Mouse (Mus musculus) right cerebral cortex, postnatal 25 days (tissue): ENCODE data around the gene Hspe1.
A peak's percentile ranks its signal among the peaks of the same experiment; 100 is the strongest.
"Not testable (repeated sequence)": the region's sequence is repeated elsewhere in the genome, so short reads cannot be mapped to it uniquely, and the experiment has no call there.

Source experiments
- DNase-seq: peaks from one replicate; pipeline ENCODE4 v3.0.0; 2022

Gene Hspe1

DNA sequence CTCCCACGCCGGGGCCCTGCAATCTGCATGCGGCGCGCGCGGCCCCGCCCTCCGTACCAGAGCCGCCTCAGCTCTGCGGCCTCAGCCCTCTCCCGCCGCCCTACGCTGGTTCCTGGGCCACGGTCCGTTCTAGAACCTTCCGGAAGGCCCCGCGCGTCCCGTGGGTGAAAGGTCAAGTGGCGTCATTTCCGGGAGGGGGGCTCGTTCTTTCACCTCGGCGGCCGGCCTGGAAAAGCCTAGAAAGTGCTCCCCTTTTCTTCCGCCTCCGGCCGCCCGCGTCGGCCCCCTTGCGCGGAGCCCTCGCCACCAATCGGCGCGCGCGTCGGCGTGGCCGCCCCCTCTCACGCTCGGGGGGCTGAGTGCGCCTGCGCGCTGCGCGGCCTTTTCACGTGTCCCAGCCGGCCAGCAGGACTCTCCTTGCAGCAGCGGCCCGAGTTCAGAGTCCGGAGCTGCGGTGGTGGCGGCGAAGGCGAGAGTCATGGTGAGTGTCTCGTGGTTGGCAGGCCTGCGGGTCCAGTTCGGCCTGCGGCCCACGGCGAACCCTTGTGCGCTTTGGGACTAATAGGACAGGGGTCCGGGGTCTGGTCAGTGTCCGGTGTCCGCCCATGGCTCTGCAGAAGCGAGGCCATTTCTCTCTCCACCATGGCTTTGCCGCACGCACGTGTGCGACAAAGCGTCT lies at the start of gene Hspe1, which contains the start of gene Hspd1:
TSS of gene Hspe1 (plus strand) at position 201 of the 679 bp plus-strand sequence.
TSS of gene Hspd1 (minus strand) at position 312 of the 679 bp plus-strand sequence.
- DNase-seq, result peak; percentile 98

DNA sequence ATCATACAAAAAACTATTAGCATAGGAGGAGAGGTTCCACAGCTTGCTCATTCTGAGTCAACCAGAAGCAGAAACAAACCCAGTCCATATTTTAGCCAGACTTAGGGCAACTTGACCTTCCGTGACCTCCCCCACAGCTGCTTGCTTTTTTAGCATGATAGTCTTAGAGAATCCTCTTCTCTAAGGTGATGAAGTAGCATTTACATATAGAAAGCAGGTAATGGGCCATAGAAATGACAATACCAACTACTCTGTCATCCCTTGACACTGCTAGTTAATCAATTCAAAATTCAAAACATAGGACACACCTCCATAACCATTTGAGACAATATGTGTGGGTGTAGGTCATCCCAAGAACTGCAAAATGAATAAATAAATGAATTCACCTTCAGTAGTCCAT lies 48.0 kb upstream of the Hspe1 start:
- DNase-seq, result no peak

DNA sequence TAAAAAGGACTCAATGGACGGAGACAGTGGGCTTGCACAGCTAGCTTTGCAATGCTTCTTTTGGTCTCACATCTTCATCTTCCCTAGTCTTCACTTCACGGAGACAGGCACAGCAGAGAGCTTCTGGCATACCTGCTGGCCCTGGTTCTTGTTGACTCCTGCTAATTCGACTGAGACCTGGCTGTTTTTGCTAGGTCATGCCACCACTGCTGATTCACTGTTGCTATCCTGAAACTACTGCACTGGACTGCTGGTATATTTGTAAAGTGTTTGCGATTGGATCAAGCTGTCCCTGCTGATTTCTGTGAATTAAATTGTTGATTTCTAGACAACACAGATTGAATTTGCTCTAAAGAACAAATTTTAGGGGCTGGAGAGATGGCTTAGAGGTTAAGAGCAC lies 46.2 kb upstream of the Hspe1 start:
- DNase-seq, result no peak

DNA sequence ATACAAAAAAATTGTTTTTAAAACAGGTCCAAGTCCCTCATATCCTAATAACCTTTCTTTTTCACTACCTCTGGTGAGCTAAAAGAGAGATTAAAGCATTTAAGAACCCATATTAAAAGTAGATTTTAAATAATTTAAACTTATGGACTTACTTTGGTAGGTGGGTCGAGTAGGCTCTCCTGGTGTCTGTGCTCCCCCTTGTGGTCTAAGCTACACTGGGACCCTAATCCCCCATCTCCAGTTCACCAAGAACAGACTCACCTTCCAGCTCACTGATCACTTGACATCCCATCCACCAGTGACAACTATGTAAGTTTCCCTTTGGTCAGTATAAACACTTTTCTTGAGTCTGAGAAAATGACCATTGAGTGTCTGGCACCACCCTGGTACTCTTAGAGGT lies 45.7 kb upstream of the Hspe1 start:
- no peak for DNase-seq

DNA sequence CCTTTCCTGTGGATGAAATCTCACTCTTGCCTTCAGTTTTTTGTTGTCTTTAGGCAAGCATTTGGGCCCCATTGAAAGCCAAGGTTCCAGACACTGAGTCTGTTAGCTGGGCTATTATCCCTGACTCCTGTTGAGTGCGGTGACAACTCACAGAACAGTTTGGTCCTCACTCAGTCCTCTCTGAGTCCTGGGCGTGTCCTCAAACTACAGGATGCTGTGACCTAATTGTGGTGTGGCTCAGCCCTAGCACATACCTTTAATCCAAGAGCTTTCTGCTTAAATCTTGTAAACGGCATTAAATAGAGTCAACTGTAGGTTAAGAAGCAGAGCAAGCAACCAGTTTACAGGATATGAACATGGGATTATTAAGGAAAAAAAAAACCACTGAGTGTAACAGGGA lies 44.8 kb upstream of the Hspe1 start:
- no peak for DNase-seq

DNA sequence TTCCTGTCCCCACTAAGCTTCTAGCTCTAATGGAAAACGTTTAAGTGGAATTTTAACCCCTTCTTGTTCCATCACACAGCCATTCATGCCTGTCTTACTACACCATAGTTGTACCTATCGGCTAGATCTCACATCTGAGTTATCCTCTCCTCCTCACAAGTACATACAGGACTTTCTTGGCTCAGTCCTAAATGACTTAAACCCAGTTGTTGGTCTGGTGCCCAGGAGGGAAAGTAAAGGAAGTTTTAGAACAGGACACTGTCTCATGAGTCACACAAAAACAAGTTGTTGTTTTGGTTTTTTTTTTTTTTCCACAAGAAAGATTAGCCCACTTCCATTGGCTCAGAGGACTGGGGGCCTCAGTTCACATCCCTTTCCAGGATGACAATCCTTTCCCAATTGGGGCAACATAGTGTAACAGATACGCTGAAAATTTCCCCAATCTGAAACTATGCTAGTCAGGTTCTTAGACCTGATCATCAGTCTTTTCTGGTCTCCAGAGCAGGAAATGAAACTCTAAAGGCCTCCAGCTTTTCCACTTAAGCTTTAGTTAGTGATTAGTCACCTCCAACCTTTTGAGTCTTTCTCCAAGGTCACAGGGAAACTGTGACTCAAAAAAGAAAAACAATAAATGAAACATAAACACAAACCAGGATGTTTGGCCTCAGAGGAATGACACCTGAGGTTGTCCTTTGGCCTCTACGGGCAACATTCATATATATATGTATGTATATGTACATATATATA lies 38.9 kb upstream of the Hspe1 start:
- DNase-seq, result no peak

DNA sequence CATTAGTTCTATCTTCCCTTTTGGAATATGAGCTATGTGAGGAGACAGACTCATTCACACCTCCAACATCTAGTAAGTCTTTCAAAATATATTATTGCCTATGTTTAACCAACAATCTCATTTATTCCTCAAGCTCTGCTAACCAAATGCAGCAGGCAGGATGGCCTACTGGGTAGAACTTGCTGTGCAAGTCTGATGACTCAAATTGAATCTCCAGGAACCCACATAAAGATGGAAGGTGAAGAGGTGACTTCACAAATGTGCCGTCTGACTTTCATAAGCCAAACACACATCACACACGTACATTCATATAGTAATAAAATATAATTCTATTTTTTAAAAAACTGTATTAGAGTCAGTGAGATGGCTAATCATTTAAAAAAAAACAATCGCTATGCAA lies 36.3 kb upstream of the Hspe1 start:
- DNase-seq, result no peak

DNA sequence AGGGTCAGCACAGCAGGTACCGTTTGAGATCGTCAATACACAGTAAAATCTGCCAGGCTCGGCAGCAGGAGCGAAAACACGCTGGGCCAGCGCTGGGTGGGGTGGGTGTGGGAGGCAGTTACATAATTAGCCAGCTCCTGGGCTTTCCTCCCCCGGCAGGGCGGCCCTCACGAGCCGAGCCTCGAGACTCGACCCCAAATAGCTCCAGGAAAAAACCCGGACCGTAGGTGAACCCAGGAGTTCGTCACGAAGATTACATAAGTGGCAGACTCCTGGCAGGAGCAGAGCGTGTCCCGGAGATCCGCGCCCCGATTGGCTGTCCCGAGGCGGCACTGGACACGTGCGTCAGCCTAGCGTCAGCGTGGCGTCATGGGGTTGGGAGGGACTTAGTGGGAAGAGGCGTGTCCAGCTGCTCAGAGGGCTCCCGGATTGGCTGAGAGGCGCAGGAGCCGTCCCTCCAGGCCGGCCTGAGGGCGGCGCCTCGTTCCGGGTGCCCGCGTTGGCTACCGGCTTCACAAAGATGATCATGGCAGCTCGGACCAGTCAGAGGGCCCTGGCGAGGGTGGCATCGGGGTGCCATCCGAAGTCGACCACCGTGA lies 35.5 kb upstream of the Hspe1 start, which contains the start of gene Coq10b:
TSS of gene Coq10b (plus strand) at position 416 of the 599 bp plus-strand sequence.
- DNase-seq, result peak; percentile 99

DNA sequence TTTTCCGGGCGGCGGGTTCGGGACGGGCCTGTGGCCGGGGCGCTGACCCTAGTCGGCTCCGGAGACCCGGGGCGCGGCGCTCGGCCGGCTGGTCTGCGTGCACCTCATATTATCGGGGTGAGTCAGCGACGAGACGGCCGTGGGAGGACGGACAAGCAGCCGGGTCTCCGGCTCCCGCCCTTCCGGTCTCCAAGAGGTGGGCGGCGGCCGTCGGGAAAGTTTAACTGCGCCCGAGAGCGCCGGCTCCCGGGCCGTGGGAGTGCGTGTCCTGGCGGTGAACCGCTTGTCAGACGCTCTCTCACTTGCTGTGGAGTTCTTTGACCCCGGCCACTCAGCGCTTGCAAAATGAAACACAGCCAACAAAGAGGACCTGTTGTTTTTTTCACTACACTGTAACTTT lies 34.9 kb upstream of the Hspe1 start:
- DNase-seq, result no peak

DNA sequence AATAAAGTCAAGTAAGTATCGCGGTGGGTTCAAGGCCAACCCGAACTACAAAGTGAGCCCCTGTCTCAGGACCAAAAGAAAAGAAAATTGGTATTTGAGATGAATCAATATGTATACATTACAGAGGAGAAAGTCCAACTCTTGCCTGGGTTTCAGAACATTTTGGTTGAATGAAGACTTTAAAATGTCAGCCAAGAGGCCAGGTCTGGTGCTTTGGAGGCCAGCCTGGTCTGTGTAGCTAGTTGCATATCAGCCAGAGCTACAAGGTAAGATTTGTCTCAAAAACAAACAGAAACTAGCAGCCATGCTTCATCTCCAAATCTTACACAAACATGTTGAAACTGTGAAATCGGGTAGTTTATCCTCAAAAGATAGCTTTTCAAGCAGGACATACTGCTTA lies 34.3 kb upstream of the Hspe1 start:
- no peak for DNase-seq

DNA sequence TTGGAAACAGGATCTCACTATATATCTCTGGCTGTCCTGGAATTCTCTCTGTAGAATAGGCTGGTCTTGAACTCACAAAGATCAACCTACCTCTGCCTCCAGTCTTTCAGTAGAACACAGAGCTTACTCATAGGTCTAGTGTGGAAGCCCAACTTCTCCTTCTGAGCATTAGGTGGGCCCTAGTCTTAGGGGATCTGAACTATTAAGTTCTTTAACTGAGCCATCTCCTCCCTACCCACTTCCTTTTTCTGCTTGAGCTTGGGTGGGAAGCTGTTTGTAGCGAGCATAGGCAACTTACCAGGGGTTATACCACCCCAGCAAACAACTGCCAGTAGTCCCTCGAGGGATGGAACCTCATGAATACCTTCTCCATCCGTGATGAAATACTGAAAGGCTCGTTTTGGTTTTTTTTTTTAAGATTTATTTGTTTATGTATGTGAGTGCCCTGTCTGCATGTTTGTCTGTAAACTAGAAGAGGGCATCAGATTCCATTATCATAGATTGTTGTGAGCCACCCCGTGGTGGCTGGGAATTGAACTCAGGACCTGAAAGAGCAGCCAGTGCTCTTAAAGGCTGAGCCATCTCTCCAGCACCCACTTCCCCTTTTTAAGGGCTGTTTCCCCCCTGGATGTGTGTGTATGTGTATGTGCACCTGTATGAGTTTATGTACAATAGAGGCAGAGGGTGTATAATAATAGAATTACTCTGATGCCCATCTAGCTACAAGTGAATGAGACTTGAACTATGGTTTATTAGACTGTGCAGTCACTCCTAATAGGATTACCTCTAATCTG lies 32.4 kb upstream of the Hspe1 start:
- no peak for DNase-seq

DNA sequence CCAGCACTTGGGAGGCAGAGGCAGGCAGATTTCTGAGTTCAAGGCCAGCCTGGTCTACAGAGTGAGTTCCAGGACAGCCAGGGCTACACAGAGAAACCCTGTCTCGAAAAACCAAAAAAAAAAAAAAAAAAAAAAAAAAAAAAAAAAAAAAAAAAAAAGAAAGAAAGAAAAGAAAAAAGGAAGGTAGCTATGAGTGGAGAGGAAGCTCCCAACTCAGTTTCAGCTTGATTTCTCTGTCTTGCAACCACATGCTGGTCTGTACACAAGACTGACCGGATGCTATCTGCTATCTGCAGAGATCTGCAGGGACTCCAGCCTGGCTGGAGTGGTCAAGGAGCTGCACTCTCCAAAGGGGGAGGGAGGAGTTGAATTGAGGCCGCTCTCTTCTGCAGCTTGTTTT lies 29.5 kb upstream of the Hspe1 start:
- DNase-seq, result not testable (repeated sequence)

DNA sequence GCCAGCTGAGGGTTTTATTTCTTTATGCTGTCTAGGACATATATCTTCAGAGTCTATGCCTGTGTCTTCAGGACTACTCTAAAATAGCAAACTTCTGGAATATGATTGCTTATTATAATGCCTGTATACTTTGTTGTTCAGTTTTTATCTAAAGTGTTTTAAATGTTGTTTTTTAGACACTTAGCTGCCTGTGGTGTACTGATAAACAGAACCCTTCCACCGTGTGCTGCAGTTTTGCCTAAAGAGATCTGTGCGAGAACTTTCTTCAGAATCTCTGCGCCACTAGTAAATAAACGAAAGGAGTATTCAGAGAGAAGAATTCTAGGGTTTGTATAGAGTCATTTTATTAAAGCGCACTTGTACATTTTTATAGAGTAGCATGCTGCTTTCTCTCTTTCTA lies 26.8 kb upstream of the Hspe1 start:
- DNase-seq, result no peak

DNA sequence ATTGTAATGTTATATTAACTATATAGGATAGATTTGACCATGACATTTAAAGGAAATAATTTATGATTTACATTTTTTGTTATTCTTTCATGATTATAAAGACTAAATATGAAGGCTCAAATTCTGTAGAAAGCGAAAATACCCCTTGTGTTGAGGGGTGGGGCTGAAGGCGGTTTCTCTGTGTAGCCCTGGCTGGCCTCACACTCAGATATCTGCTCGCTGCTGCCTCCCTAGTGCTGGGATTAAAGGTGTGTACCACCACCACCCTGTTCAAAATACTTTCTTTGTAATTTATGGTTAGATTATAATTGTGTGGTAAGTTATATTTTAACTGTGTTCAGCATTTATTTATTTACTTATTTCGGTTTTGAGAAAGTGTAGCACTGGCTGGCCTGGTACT lies 26.2 kb upstream of the Hspe1 start:
- DNase-seq, result no peak

DNA sequence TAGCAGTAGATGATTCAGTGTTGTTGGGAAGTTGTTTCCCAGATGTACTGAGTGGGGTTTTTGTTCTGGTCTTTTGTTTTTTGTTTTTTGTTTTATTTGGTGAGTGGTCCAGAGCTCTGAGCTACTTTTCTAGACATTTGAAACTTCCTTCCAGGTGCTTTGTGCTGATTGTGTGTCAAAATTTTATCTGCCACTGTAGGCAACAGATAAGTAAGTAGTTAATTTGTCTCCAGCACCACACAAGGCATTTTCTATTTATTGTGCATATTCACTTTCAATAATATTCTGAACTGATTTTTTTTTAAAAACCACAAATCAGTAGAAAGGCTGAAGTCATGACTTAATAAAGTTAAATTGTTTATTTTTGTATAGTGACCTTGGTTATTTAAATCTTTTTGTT lies 15.6 kb upstream of the Hspe1 start:
- not testable (repeated sequence) for DNase-seq

DNA sequence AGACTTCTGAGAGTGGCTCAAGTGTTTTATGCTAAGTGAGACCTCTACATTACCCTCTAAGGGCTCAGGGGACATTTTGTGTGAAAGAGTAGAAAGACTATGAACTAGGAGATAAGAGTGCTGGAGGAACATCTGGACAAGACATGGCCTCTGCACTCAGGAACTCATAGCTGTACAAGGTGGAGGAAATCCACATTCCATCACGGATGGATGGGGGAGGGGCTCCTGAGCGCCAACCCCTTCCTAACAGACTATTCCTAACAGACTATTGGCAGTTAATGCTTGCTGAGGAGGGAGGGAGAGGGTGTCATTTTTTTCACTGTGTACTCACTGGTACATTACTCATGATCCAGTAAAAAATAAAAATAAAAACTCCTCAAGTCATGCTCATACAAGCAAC lies 13.2 kb upstream of the Hspe1 start:
- no peak for DNase-seq

DNA sequence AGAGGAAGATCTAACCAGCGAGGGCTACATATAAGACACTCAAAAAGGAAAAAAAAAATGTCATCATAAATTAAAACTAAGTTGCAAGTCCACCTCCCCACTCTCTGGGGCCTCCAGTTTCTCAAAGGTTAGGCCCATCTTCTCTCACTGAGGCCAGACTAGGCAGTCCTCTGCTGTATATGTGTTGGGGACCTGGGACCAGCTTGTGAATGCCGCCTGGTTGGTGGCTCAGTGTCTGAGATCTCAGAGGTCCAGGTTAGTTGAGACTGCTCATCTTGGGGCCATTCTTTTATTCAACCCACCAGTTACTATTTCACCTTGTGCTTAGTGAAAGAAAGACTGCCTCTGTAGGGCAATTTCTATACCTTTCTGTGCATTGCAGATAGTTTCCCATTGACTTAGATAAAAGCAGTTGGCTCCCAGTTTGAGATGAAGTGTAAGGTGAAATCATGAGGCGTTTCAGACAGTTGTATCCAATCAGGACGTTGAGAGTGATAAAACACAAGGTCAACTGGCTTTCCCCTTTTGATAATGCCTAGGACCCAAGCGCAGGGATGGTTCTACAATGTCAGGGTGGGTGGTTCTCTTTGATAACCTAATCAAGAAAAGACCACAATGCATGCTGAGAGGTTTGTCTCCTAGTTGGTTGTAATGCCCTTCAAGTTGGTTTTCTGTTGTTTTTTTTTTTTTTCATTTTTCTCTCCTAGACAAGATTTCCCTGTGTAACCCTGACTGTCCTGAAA lies 12.1 kb upstream of the Hspe1 start:
- DNase-seq, result no peak

DNA sequence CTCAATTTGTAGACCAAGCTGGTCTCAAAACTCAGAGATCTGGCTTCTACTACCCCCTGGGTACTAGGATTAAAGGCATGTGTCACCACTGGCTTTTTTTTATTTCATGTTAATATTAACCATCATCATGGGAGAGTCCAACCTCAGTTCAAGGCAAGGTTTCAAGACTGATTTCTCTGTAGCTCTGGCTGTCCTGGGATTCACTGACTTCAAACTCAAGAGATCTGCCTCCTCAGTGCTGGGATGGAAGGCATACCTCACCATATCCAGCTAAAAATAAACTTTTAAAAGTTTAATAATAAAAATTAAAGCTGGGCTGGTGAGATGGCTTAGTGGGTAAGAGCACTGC lies 11.6 kb upstream of the Hspe1 start:
- no peak for DNase-seq

DNA sequence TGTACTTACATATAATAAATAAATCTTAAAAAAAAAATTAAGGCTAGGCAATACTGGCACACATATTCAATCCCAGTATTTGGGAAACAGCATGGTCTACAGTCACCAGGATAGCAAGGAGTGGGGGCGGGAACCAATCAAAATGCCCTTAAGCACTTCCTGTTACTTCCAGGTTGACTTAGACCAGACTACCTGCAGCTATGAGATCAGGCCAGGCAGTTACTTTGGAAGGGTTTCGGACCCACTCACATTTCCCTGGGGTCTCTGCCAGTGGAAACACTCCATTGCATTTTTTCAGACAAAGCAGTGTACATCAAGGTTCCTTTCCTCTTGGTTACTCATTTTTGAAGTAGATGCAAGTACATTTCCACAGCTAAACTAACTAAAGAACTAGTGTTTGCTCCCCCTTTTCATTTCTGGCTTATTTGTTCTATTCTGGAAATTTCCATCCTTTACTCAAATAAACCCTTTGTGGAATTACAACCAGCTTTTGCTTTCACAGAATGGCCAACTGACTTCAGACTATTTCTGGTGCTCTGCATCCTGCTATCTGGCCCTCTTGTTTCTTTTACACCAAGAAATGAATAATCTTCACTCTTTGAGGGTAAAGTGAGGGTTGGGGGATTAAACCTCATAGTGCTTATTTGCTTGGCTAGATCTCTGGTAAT lies 10.9 kb upstream of the Hspe1 start:
- DNase-seq, result no peak

DNA sequence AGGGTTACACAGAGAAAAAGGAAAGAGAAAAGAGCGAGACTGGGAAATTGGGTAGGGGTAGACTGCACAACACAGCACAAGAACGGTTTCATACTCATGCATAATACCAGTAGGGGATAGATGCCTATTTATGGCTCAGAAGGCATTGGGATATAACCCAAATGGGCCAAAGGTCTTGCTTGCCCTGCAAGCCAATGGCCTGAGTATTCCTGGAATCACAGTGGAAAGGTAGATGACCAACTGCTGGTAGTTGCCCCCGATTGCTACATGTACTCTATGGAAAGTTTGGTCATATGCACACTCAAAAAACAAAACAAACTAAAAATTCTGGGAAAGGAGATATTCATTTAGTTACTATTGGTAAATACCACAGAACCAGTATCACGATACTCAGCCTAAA lies 8.3 kb upstream of the Hspe1 start:
- DNase-seq, result no peak

DNA sequence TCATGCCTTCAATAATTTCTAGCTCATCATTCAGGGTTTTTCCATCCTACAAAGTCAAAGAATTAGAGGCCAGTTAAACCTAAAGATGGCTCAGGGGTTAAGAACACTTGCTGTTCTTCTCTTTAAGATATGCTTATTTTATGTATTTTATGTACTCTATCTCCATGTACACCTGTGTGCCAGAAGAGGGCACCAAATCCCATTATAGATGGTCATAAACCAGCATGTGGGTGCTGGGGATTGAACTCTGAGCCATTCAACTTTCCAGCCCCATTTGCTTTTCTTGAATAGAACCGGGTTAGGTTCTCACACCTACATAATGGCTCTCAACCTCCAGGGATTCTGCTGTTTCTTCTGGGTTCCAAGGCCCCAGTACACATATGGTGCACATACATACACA lies 5.8 kb upstream of the Hspe1 start:
- no peak for DNase-seq

DNA sequence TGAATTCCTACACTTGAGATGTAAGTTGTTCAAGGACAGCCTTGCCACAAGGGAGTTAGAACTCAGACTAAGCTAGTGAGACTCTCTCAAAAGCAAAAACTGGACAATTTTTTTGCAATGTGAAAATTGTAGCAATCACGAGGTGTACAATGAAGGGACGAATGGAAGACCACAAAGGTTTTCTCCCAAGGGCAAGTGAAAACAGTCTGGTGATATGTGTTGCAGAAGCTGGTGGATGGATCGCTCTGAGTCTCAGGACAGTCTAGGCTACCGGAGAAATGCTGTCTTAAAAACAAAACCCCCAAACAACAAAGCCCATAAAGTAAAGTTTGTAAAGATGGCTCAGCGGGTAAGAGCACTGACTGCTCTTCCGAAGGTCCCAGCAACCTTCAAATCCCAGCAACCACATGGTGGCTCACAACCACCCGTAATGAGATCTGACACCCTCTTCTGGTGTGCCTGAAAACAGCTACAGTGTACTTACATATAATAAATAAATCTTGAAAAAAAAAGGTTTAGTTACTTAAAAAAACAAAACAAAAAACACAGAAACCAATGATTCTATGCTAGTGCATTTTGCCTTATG lies 2.1 kb upstream of the Hspe1 start:
- no peak for DNase-seq
